Mouse (Mus musculus): ENCODE data around the gene Mrps23. TPM values are rescaled to one million over a fixed set of nuclear protein-coding genes. Genes with fewer than 3 reads are reported as not detected.

Gene Mrps23
- 100 to 1,000 TPM; 140 to 223 (median 182) TPM for total RNA-seq (2022)

DNA sequence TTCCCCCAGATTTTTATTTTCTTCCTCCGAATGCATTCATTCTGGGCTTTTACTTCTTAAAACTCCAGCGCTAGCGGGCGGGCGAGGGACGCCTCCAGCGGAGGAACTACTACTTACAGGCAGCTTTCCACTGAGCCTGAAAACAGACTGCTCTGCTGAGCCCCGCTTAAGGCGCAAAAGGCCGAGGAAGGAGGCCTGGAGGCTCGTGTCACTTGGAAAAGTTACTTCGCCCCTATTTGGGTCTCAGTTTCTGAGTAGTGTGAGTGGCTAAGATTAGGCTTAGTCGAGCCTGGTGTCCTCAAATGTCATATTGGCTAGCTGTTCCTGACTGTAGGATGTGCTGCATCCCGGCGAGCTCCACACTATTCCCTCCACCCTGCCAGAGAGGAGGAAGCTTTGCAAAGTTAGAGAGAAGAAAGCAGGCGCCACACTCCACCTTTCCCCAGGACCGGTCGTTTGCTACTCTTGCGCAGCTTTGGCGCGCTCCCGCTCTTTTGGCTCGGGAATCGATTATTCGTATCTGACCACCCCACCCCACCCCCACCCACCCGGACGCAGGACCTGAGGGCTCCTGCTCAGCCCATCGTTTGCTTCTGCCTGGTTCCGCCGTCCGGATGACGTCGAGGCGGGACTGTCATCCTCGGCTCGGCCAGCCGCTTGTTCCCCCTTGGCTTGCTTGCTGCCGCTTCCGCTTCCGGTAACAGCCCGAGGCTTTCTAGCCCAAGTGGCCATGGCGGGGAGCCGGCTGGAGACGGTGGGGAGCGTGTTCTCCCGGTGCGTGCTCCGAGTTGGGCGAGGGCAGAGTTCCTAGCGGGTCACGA, at the start of gene Mrps23:
TSS of gene Mrps23 (plus strand) at position 677 of the 821 bp plus-strand sequence.
- DNase-seq, result peak; percentile 92

GRCm38 (mm10) chr11:88154500-88154899, 49.7 kb upstream of the Mrps23 start:
- DNase-seq, result no peak

GRCm38 (mm10) chr11:88155451-88155850, 48.7 kb upstream of the Mrps23 start:
- no peak for DNase-seq

- DNase-seq, result no peak
These were observed 48.2 kb upstream of the Mrps23 start for GRCm38 (mm10) chr11:88155998-88156397.

DNA sequence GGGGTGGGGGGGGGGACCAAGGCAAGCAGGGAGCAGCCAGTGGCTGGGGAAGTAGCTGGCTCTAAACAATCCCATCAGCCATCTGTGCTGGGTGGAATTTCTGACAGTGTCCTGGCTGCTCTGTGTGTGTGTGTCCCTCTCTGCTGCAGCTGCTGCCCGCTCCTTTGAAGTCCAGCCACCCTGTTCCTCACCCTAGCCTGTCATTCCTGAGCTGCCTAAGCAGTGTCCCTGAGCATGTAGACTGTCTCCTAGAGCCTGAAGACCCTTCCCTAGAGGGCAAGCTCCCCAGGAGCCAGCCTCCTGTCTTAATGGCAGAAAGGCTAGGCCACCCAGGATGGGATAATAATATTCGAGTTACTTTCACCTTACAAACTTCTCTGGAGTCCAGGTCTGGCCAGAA, 47.8 kb upstream of the Mrps23 start:
- no peak for DNase-seq

DNA sequence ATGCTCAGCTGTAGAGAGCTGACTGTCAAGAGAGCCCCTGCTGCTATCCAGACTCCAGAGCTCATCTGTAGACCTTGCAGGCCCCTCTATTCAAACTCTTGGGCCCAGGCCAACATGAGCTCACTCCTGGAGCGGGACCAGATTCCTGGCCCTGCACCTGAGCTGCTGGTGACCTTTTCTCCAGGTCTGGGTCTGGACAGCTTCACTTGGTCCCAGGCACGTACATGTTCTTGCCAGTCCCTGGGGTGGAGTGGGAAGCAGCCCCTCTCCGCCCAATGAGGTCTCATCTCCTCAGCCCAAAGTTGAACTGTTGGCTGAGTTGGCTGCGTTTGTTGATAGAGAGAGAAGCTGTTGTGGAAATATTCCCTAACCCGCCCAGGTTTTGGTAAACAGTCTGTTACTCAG, 45.3 kb upstream of the Mrps23 start:
- DNase-seq, result no peak

DNA sequence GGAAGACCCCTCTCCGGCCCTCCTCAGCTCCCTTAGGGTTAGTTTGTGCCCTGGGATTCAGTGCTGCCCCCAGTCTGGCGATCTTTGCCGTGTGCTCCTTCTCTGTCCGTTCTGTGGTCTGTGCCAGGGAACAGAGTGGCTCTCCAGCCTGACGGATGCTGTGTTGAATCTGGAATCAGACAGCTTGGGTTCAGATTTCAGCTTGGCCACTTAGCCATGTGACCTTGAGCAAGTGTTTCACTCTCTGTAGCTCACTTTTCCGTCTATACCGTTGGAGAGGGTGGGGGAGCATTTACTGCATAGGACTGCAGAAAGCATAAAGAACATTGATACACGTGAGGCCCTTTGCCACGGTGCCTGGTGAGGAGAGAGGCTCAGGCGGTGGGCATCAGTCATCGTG, 44.8 kb upstream of the Mrps23 start:
- no peak for DNase-seq

- DNase-seq, result no peak
These were observed 43.9 kb upstream of the Mrps23 start for GRCm38 (mm10) chr11:88160316-88160715.

DNA sequence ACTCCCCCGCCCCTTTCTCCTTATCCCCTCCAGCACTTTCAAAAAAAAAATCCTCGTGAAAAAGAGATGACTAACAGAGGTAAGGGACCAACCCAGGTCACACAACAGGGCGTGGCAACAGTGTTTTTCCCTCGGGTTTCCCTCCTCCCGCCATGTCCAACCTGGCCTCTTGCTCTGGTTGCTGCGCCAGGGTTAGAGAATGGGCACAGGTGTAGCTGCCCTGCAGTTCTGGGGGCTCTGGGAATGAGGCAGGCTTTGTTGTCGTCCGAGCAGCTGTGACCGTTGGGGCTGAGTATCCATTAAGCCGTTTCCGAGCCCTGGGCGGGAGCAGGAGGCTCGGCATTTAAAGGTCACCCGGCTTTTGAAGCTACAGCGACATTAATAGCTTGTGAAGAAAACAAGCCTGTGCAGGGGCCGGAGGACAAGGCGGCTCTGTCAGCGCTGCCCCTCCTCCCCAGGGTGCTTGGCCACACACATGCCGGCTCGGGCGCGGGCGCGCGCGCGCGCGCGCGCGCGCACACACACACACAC, 43.1 kb upstream of the Mrps23 start:
- peak; percentile 76 for DNase-seq

- DNase-seq, result peak; percentile 93
These were observed 42.4 kb upstream of the Mrps23 start for GRCm38 (mm10) chr11:88161651-88162362.

GRCm38 (mm10) chr11:88162740-88163139, 41.4 kb upstream of the Mrps23 start:
- DNase-seq, result no peak

- no peak for DNase-seq
These were observed 39.9 kb upstream of the Mrps23 start for GRCm38 (mm10) chr11:88164213-88164723.

DNA sequence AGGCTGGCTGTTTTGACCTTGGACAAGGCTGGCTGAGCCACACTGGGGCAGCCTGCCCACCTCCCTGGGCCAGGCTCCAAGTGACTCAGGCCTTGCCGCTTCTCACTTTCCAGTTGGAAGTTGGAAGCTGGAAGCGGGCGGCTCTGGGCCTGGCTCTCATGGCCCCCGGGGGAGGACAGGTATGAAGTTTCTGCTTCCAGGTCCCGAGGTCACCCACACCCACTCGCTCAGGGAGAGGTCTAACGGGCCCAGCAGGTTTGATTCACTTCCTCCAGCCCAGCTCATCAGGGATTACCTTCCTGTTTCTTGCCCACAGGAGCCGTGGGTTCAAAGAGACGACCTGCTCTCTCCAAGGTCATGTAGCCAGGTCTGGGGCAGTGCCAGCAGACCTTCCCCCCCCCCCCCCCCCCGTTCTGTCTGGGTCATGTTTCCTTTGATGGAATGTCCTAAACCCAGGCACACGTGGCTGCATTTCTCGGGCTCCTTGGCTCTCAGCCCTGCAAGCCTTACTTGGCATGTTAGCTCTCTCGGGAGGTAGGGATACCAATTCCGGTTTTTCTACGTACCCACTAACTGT, 39.3 kb upstream of the Mrps23 start:
- peak; percentile 91 for DNase-seq

DNA sequence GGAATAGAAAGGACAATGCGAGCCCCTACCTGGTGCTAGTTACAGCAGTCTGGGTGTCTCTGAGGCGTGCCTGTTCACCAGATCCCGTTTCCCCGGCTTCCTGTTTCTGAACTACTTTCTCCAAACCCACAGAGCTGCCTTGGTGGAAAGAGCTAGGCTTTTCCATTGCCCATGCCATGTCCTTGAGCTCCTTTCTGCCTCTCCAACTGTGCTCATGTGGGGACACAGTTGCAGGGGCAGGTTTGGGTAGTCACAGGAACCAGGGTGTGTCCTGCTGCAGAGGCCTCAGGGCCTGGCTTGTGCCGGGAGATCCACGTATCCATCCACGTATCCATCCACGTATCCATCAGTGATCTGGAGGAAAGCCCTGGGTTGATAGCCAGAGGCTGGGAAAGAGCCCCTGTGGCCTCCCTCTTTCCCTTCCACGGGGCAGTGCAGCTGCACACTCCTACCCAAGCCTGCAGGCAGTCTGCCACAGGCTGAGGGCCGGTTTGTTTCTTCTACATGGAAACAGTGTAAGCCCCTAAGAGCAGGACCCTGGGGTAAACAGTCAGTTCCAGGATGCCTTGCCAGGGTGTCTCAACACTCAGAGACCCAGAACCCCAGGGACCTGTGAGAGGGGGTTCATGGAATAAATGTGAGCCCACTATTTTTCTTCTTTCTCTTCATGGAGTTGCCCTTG, 38.4 kb upstream of the Mrps23 start:
- DNase-seq, result no peak

DNA sequence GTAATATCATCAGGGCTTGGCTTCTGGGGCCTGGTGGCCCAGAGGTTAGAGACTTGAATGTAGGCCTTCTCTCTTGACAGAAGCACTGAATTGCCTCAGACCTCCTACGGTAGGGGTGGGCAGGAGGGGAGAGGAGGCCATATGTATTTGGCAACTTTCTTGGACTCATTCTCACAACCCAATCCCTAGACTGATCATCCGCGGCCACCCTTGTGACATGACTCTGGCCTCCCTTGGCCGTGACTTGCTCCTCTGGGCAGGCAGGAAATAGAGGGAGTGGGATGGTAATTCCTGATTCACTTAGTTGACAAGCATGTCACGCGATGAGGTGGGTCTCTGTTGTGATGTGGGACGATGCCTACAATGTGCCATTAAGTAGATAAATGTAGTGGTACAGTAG, 37.7 kb upstream of the Mrps23 start:
- no peak for DNase-seq

DNA sequence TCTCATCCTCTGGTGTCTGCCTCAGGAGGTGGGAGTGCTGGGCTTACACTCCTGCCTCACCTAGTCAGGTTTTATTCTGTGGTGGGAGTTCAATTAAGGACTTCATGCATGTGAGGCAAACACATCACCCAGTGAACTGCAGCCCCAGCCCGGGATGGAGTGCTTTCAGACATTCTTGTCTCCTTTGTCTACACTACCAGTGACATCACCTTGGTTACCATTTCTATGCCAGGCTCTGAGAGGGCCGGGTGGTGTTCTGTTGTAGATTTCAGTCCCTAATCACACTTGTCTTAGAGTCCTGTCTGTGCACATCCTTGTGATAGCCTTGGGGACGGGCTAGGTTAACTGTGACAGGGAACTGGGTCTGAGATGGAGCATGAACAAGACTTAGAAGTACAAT, 35.6 kb upstream of the Mrps23 start:
- no peak for DNase-seq

GRCm38 (mm10) chr11:88169531-88170040, 34.6 kb upstream of the Mrps23 start:
- no peak for DNase-seq

GRCm38 (mm10) chr11:88170606-88171005, 33.6 kb upstream of the Mrps23 start:
- no peak for DNase-seq

- no peak for DNase-seq
These were observed 32.2 kb upstream of the Mrps23 start for GRCm38 (mm10) chr11:88171876-88172442.

- no peak for DNase-seq
These were observed 31.4 kb upstream of the Mrps23 start for GRCm38 (mm10) chr11:88172601-88173325.

GRCm38 (mm10) chr11:88173386-88174025, 30.7 kb upstream of the Mrps23 start:
- no peak for DNase-seq
